Mouse (Mus musculus): Measurements from ENCODE around the gene Ace. TPM values are rescaled to one million over a fixed set of nuclear protein-coding genes. Genes with fewer than 3 reads are reported as not detected.

Ace gene
- total RNA-seq (2014; fragmentation: Nextera tagmentation), result not detected in 2 replicates
- 0.38 TPM in 1 of 2 replicates, not detected in the other for total RNA-seq (2017)

DNA sequence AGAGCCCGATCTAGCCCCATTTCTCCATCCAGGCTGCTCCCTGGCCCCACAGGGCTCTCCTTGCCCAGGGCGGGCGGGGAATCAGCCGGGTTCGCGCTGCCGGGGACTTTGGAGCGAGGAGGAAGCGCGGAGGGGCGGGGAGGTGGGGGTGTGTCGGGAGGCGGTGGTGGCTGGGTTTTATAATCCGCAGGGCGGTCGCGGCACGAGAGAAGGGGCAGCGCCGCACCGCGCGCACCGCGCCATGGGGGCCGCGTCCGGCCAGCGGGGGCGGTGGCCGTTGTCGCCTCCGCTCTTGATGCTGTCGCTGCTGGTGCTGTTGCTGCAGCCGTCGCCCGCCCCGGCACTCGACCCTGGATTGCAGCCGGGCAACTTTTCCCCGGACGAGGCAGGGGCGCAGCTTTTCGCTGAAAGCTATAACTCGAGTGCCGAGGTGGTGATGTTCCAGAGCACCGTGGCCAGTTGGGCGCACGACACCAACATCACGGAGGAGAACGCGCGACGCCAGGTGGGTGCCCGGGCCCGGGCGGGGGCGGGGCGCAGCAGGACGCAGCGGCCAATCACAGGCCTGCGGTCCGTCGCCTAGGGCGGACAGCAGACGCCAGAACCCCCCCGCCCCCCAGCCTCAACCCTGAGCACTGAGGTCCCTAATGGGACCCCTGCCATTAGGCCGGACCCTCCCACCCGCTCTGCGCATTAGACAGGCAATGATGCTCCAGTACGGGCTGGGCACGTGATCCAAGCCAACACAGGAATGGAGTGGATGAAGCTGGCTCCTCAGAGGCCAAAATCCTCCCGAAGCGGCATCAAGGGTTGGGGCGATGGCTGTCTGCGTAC, at the start of gene Ace:
Gene Ace, plus strand, starts transcription at position 205 of the 834 bp plus-strand sequence.
- no peak for ATAC-seq (replicated peaks; ENCODE audit: low FRiP score, low TSS enrichment, poor library complexity, severe bottlenecking)

DNA sequence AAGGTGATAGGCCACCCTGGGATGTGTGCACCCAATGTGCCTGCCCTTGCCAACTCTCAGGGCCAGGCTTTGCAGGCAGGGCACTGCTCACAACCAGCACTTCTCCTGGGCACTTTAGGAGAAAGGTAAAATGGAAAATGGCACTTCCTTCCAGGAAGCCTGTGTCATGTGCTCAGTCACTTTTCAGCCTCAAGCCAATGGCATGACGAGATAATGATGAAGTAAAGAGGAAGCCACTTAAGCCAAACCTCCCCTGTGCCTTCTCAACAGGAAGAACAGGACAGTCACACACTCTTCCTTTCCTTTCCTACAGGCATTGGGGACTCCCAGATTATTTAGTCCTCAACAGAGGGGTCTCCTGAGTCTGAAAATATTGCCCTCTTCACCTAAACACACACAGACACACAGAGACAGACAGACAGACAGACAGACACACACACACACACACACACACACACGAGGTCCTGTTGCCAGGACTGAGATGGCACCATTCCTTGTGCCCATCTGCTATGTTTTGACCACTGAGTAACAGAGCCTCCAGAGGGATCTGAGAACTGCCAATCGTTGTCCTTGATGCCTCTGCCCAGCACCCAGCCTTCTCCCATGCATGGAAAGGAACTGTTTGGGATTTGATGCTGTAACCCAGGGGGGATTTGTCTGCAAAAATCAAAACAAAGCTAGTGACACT, 47.5 kb upstream of the Ace start:
- ATAC-seq (replicated peaks; ENCODE audit: low FRiP score, low TSS enrichment, poor library complexity, severe bottlenecking), result no peak

GRCm38 (mm10) chr11:105920836-105921235, 46.9 kb upstream of the Ace start:
- no peak for ATAC-seq (replicated peaks; ENCODE audit: low FRiP score, low TSS enrichment, poor library complexity, severe bottlenecking)

GRCm38 (mm10) chr11:105921275-105921674, 46.5 kb upstream of the Ace start:
- peak; percentile 74 for ATAC-seq (replicated peaks; ENCODE audit: low FRiP score, low TSS enrichment, poor library complexity, severe bottlenecking)

DNA sequence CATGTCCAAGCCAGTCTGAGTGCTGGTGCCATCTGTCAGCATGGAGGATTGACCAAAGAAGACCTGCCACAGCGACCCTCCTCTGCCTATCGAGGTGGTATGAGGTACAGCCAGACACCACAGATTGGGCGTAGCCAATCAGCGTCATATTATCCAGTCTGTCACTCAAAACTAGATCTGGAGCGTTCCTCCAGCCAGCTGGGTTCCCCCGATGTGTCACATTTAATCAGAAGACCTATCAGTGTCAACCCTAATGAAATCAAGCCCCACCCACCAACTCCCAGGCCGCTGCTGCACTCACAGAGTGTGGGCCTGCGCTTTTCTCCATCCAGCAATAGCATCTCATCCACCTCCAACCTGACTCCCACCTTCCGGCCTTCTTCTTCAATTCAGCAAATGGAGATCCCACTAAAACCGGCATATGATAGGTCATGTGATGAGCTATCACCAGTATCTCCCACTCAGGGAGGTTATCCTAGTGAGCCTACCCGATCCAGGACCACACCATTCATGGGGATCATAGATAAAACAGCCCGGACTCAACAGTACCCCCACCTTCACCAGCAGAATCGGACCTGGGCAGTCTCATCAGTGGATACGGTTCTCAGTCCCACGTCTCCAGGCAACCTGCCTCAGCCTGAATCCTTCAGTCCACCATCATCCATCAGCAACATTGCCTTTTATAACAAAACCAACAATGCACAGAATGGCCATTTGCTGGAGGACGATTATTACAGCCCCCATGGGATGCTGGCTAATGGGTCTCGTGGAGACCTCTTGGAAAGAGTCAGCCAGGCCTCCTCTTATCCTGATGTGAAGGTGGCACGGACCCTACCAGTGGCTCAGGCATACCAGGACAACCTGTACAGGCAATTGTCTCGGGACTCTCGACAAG, 44.7 kb upstream of the Ace start:
- ATAC-seq (replicated peaks; ENCODE audit: low FRiP score, low TSS enrichment, poor library complexity, severe bottlenecking), result peak; percentile 21; the same call in 1 of the 2 replicates

DNA sequence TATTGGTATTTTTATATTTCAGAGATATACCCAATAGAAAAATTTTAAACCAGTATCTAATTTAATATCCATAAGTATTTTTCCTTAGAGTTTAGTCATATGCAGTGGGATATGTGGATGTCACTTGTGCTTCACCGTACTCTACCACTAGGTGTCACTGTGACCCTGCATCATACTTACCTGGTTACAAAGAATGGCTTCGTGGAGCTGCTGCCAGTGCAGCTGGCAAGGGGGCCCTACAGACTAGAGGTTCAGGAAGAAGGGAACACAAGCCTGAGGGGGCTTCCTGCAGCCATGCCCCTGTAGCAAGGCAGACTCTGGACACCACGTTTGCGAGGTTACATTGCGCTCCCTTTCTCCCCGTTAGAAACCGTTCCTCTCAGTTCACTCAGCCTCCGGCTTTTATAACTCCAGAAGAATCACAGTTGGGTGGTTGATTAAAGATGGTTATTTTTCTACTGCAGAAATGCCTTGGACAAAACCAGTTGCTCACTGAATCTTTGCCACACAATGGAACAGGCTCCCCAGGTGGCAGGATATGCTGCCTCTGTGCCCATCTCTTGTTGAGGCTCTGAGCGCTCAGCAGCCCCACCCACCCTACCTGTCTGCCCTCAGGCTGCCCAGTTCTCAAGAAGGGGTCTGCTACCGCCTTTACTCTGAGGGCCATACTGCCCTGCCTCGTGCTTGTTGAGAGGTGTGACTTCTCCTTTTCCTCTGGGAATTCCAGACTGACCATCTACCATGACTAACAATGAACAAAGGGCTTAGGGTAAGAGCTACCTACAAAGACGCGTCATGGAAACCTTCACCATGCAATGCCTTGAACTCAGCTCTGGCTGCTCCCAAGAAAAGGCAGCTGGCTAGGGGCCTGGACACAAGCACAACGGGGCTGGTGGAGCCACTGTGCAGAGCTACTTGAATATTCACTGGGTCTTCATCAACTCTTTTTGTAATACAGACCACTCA, 40.4 kb upstream of the Ace start:
- peak; percentile 78 for ATAC-seq (replicated peaks; ENCODE audit: low FRiP score, low TSS enrichment, poor library complexity, severe bottlenecking)

DNA sequence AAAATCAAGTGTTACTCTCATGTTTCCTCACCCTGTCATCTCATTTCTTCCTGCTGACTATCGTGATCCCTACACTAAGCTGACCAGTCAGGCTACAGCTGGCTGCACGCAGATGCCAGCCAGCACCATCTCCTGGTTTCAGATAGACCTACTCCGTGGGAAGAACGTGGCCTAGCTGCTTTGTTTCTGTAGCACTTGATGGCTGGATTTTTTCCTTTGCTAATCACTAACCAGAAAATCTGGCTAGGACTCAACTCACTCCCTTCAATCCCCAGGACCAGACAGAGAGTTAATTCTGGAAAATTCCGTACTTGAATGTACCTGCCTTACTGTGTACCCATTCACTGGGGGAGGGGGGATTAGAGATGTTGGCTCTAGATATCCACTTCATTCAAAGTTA, 39.6 kb upstream of the Ace start:
- ATAC-seq (replicated peaks; ENCODE audit: low FRiP score, low TSS enrichment, poor library complexity, severe bottlenecking), result no peak

- ATAC-seq (replicated peaks; ENCODE audit: low FRiP score, low TSS enrichment, poor library complexity, severe bottlenecking), result no peak
Measured at GRCm38 (mm10) chr11:105931380-105931779, 36.4 kb upstream of the Ace start.

DNA sequence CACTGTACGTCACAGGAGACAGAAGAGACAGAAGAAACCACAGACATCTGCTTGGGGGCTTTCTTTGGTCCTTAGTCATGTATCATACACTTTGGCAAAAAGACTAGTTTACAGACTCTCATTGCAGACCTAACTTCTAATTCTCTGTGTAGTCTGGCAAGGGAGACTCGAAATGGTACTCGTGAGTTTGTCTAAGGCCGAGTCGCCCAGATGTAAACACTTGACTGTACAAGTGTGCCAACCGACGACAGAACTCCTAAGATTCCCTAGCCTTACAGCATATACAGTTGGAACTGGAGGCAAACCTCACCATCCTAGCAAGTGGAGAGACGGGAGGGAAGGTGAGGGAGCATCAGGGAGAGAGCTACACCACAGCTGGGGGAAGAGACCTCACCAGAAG, 34.0 kb upstream of the Ace start:
- ATAC-seq (replicated peaks; ENCODE audit: low FRiP score, low TSS enrichment, poor library complexity, severe bottlenecking), result no peak

GRCm38 (mm10) chr11:105934303-105934711, 33.4 kb upstream of the Ace start:
- peak; percentile 31 for ATAC-seq (replicated peaks; ENCODE audit: low FRiP score, low TSS enrichment, poor library complexity, severe bottlenecking)

DNA sequence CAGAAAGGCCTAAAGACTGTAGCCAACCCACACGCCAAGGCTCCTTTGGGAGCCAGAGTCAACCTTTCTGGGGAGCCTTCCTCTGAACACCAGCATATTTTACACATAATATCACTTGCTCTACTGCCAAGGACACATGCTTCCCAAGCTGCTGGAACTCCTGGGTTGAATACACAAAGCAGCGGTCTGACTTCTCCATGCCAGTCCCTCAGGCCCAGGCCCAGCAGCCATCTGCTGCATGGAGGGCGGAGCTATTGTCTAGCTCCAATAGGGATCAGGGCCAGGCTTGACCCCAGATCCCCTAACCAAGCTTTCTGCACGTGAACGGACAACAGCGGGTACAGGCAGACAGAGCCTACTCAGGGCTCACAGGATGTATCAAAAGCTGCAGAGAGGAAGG, 32.9 kb upstream of the Ace start:
- ATAC-seq (replicated peaks; ENCODE audit: low FRiP score, low TSS enrichment, poor library complexity, severe bottlenecking), result no peak

- no peak for ATAC-seq (replicated peaks; ENCODE audit: low FRiP score, low TSS enrichment, poor library complexity, severe bottlenecking)
Measured at GRCm38 (mm10) chr11:105935496-105935895, 32.2 kb upstream of the Ace start.

DNA sequence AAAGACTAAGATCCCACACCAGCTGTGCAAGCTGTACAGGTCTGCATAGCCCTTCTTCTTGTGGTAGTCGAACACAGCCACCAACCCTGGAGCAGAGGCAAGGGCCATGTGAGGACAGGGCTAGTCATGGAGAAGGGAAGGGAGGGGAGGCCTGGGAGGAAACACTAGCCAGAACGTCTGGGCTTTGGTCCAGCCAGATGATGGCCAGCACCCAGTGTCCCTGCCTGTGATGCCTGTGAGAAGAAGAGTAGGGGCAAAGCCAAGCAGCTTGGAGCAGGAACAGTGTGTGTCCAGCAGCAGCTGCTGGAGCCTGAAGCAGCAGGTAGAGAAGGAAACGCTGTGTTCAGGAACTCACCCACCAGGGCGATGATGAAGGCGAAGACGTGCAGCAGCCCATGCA, 31.5 kb upstream of the Ace start:
- ATAC-seq (replicated peaks; ENCODE audit: low FRiP score, low TSS enrichment, poor library complexity, severe bottlenecking), result no peak

GRCm38 (mm10) chr11:105936974-105937373, 30.8 kb upstream of the Ace start:
- ATAC-seq (replicated peaks; ENCODE audit: low FRiP score, low TSS enrichment, poor library complexity, severe bottlenecking), result no peak

DNA sequence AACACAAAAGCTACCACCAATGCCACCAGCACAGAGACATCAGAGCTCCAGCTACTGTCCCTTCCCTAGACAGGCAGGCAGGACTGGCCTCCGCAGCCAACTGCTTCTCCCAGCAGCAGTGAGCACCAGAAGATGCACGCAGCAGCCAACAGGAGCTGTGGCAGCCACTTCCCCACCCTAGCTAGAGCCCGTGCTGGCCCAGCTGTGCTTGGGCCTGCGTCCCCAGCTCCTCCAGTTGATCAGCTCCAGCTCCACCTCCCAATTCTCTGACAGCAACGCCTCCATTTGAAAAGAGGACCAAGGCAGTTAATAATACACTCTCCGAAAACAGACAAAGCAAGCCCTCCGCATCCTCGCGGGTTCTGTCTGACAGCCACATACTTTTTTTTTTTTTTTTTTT, 29.0 kb upstream of the Ace start:
- no peak for ATAC-seq (replicated peaks; ENCODE audit: low FRiP score, low TSS enrichment, poor library complexity, severe bottlenecking)

DNA sequence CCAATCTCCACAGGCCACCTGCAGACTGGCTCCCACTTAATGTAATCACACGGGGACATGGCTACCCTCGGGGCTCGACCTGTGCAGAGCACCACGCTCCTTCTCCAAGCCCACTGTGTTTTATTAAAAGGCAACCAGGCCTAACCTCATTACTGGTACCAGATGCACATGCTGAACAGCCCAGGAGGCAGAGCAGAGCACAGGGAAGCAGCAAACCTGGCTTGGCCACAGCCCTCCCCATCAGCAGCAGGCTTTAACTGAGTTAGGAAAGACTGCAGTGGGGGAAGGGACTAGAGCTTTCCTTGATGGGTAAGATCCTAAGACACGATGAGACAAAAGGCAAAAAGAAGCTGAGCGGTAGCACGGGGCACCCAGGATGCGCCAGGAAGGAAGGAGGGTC, 25.8 kb upstream of the Ace start:
- no peak for ATAC-seq (replicated peaks; ENCODE audit: low FRiP score, low TSS enrichment, poor library complexity, severe bottlenecking)

- ATAC-seq (replicated peaks; ENCODE audit: low FRiP score, low TSS enrichment, poor library complexity, severe bottlenecking), result 0 out of 2 replicates have a peak, but pooled peaks have one; percentile 2
Measured at GRCm38 (mm10) chr11:105943133-105944102, 24.3 kb upstream of the Ace start.
